Mouse (Mus musculus) intestine, embryonic 16.5 days (tissue): ENCODE data around the gene Susd2. TPM values are rescaled to one million over a fixed set of nuclear protein-coding genes. Genes with fewer than 3 reads are reported as not detected.

ENCODE experiments used
- ATAC-seq: fragments of 200-750 bp; cut with Nextera tagmentation; 2 replicates; pipeline ENCODE4 v1.8.0; 2017; ENCODE audit warnings: moderate TSS enrichment, moderate library complexity
- H3K27ac ChIP-seq: fragments of 300-500 bp; sonication (generic); 2 replicates; pipeline ENCODE4 v1.5.1; 2014; ENCODE audit warnings: mild to moderate bottlenecking, low read length
- H3K27me3 ChIP-seq: fragments of 300-500 bp; sonication (generic); replicated peaks from 2 replicates; pipeline ENCODE4 v1.6.1; 2014; ENCODE audit warnings: low read length, control low read depth, mixed read lengths; ENCODE audit not compliant: control insufficient read depth, insufficient read depth
- H3K36me3 ChIP-seq: fragments of 300-500 bp; sonication (generic); 2 replicates; pipeline ENCODE4 v1.6.1; 2014; ENCODE audit warnings: low read length, control low read depth; ENCODE audit not compliant: control insufficient read depth, insufficient read depth
- H3K4me1 ChIP-seq: fragments of 300-500 bp; sonication (generic); 2 replicates; pipeline ENCODE4 v1.6.1; 2014; ENCODE audit warnings: low read length, control low read depth, mixed read lengths; ENCODE audit not compliant: control insufficient read depth, insufficient read depth
- H3K4me2 ChIP-seq: fragments of 300-500 bp; sonication (generic); 2 replicates; pipeline ENCODE4 v1.6.1; 2014; ENCODE audit warnings: low read depth, low read length, control low read depth
- H3K4me3 ChIP-seq: fragments of 300-500 bp; sonication (generic); 2 replicates; pipeline ENCODE4 v1.5.1; 2014; ENCODE audit warnings: mild to moderate bottlenecking, low read length
- H3K9ac ChIP-seq: fragments of 300-500 bp; sonication (generic); 2 replicates; pipeline ENCODE4 v1.6.1; 2014; ENCODE audit warnings: low read depth, low read length
- H3K9me3 ChIP-seq: fragments of 300-500 bp; sonication (generic); 2 replicates; pipeline ENCODE4 v1.6.1; 2016; ENCODE audit warnings: low read length, control low read depth; ENCODE audit not compliant: control insufficient read depth
- WGBS: fragments of 180-500 bp; shearing (Covaris S2); extraction: QIAGEN DNeasy Blood & Tissue Kit; methylation state at CpG from one replicate; pipeline ENCODE4 v1.1.7; 2014; 5-methylcytosine and 5-hydroxymethylcytosine counted together
- polyA plus RNA-seq: library from polyadenylated mRNA; unstranded; fragments of >200 nt; fragmentation: Nextera tagmentation; extraction: Ambion mirVana; gene quantifications from 2 replicates; pipeline ENCODE4 v1.2.1, GENCODE M21; 2015

The Susd2 gene
- polyA plus RNA-seq, 1 experiment from 2014 or later: 19.1 TPM

DNA sequence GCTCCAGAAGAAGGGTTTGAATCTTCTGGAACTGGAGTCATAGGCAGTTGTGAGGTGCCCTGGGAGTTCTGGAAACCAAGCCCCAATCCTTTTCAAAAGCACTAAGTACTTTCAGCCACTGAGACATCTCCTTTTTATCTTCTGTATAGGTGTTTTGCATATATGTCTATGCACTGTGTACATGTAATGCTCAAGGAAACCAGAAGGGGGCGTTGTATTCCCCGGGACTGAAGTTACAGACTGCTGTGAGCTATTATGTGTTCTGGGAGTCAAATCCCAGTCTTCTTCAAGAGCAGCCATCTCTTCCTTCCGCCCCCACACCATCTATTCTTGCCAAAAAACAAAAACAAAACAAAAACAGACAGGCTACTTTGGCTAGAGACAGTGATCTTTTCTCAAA is 23.0 kb downstream of the Susd2 start:
- H3K9ac ChIP-seq: no peak overlapping the region
- no peak for ATAC-seq
- H3K9me3 ChIP-seq: no peaks in the 10 kb centered on the region
- no peak overlapping the region for H3K4me3 ChIP-seq
- 42% methylated on average over 3 of the region's 3 CpGs for whole genome bisulfite sequencing
- no peaks in the 10 kb centered on the region for H3K36me3 ChIP-seq
- H3K27ac ChIP-seq: no peak overlapping the region
- H3K4me1 ChIP-seq: peaks cover 2% of the 10 kb centered on the region; the same call in 1 of the 2 replicates
- H3K4me2 ChIP-seq: no peak overlapping the region
- H3K27me3 ChIP-seq: no peaks in the 10 kb centered on the region

DNA sequence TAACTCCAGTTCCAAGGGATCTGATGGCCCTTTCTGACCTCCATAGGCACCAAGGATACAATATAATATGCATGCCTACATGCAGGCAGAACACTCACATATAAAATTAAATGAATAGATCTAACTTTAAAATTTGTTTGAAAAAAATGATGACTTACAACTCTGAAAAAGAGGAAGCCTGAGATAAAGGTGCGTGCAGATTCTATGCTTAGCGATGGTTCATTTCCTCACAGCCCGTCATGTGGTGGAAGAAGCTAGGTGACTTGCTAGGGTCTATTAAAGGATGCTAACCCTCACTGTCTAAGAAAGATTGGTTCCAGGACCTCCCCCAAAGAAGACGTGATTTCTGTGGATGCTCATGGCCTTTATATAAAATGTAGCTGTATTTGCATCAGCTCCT is 27.8 kb downstream of the Susd2 start:
- Histone ChIP-seq H3K36me3 (no peaks in the 10 kb centered on the region), H3K27ac (no peak overlapping the region), H3K4me3 (no peak overlapping the region), H3K4me1 (no peaks in the 10 kb centered on the region), H3K4me2 (no peak overlapping the region), H3K27me3 (no peaks in the 10 kb centered on the region), H3K9ac (no peak overlapping the region), H3K9me3 (no peaks in the 10 kb centered on the region)
- no peak for ATAC-seq
- WGBS: 86% methylated on average over 4 of the region's 4 CpGs

DNA sequence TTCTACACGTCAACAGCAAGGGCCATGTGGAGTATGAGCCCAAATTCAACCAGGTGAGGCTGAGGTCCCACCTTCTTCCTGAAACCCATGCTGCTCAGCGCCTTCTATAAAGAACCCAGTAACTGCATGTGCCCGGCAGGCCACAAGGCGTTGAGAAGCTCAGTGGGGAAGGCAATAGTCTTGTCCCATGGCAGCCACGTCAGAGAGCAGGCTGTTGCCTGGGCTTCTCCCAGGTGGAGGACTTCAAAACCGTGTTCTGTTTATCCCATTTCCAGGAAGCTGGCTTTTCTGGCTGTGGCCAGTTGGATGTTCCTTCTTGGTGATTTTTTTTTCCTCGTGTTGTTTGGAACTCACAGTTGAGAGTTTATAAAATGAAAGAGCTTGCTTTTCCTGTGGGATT is 33.3 kb downstream of the Susd2 start:
- no peak for ATAC-seq
- Histone ChIP-seq H3K4me3 (no peak overlapping the region), H3K4me2 (no peak overlapping the region), H3K9ac (no peak overlapping the region), H3K27me3 (no peaks in the 10 kb centered on the region), H3K27ac (no peak overlapping the region), H3K4me1 (no peaks in the 10 kb centered on the region), H3K36me3 (no peaks in the 10 kb centered on the region), H3K9me3 (no peaks in the 10 kb centered on the region)
- 42% methylated on average over 7 of the region's 7 CpGs for WGBS

DNA sequence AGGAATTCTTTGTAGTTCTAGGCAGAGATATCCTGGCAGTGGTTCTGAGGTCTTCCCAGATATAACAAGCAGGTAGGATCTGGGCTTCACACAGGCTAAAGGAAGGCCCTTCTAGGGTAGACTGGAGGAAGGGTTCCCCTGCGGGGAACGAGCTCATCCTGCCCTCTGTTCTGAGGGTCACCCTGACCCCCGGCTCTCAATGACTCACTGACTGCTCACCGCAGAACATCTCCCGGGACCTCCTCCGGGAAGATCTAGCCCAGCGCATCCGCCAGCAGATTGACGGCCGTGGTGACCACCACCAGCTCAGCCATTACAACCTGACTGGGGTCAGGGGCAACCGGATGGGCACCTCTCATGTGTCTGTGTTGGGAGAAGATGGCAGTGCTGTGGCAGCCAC is 34.8 kb downstream of the Susd2 start:
- H3K36me3 ChIP-seq: no peaks in the 10 kb centered on the region
- H3K9ac ChIP-seq: no peak overlapping the region
- WGBS: 87% methylated on average over 11 of the region's 11 CpGs
- H3K4me3 ChIP-seq: no peak overlapping the region
- 0 out of 2 replicates have a peak, but pooled peaks cover 4% of the 10 kb centered on the region for H3K4me1 ChIP-seq
- no peak for ATAC-seq
- H3K4me2 ChIP-seq: no peak overlapping the region
- no peak overlapping the region for H3K27ac ChIP-seq
- H3K27me3 ChIP-seq: no peaks in the 10 kb centered on the region
- no peaks in the 10 kb centered on the region for H3K9me3 ChIP-seq

DNA sequence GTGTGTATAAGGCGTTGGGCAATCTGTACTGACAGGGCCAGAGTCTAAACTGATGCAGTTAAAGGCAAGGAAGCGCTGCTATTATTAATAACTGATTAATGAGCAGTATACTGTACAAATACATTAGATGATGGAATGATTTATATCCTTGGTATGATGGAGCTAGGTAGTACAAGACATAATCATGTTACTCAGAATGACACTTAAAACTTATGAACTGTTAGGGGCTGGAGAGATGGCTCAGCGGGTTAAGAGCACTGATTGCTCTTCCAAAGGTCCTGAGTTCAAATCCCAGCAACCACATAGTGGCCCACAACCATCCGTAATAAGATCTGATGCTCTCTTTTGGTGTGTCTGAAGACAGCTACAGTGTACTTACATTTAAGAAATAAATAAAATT is 36.6 kb downstream of the Susd2 start:
- Histone ChIP-seq H3K4me1 (0 out of 2 replicates have a peak, but pooled peaks cover 4% of the 10 kb centered on the region), H3K27me3 (no peaks in the 10 kb centered on the region), H3K9ac (no peak overlapping the region), H3K9me3 (no peaks in the 10 kb centered on the region), H3K4me2 (no peak overlapping the region), H3K4me3 (no peak overlapping the region), H3K36me3 (no peaks in the 10 kb centered on the region), H3K27ac (no peak overlapping the region)
- no peak for ATAC-seq
- WGBS: 90% methylated on average over 4 of the region's 4 CpGs

DNA sequence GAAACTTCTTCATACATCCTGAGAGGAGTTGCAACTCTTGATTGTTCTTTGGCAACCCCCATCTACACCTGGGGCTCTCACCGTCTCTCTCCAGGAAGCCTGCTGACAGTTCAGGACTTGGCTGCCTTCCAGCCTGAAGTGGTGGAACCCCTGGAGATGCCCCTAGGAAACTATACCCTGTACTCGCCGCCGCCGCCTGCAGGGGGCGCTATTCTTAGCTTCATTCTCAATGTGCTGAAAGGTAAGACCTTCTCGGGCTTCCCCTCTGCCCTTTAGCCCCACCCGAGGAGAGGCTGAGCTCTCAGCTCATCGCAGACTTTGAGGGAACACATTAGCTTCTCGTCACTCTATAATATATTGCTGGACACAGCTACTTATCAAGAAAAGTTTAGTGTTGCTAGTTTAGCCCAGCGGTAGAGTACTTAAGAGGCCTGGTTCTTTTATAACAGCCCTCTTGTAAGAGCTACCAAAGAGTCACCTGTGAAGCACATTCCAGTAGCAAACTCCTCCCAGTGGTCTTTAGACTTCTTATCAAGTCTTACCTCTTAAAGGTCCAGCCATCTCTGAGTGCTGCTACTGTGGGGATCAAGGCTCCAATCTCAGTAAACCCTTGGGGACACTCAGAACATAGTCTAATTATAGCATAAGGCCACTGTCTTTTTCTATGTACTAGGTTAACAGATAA is 38.5 kb downstream of the Susd2 start:
- no peaks in the 10 kb centered on the region for H3K9me3 ChIP-seq
- no peak overlapping the region for H3K4me2 ChIP-seq
- H3K9ac ChIP-seq: no peak overlapping the region
- 0 out of 2 replicates have a peak, but pooled peaks cover 4% of the 10 kb centered on the region for H3K4me1 ChIP-seq
- H3K4me3 ChIP-seq: no peak overlapping the region
- peak; percentile 74 for ATAC-seq
- WGBS: 36% methylated on average over 11 of the region's 11 CpGs
- no peaks in the 10 kb centered on the region for H3K36me3 ChIP-seq
- no peak overlapping the region for H3K27ac ChIP-seq
- H3K27me3 ChIP-seq: no peaks in the 10 kb centered on the region

DNA sequence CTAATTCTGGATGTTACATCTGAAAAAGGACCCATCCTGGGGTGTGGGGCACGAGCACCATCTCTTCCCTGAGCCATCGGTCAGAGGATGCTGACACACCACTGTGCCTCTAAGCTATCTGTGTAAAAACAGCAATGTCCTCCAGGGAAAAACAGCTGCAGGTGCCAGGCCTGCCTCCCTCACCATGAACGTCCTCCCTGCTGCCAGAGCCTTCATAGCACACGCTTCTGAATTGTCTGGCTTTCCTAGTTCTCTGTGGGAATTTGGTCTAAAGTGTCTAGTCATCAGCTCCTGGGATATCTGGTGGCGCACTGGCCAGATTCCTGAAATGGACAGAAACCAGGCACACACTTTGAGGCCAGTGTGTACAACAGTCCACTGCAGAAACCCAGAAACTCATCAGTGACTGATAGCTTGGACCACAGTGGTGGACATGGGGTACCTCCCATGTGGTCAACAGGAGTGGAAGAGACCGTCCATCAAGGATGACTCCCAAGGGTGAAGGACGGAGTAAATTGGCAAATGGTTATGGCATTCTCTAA is 43.5 kb downstream of the Susd2 start:
- 76% methylated on average over 7 of the region's 7 CpGs for WGBS
- Histone ChIP-seq H3K4me3 (no peak overlapping the region), H3K27ac (no peak overlapping the region), H3K4me1 (0 out of 2 replicates have a peak, but pooled peaks cover 3% of the 10 kb centered on the region), H3K9ac (no peak overlapping the region), H3K9me3 (peaks cover 2% of the 10 kb centered on the region; the same call in 1 of the 2 replicates), H3K27me3 (no peaks in the 10 kb centered on the region), H3K4me2 (no peak overlapping the region), H3K36me3 (no peaks in the 10 kb centered on the region)
- no peak for ATAC-seq

DNA sequence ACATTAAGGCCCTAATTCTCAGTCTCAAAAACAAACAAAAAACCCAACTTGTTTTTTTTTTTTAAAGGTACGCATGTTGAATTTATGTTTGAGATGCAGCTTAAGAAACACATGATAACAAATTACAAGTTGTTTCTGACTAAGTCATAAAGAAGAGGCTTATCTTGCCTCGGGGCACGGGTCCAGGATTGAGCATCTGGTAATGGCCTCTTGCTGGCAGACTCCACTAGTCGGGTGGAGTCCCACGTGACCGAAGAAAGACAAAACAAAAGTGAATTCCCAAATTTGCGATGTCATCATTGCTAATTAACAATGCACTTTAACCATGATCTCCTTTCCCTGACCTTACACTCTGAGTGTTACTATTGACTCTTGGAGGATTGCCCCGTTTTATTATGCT is 47.8 kb downstream of the Susd2 start:
- WGBS: 67% methylated on average over 8 of the region's 8 CpGs
- peaks cover 9% of the 10 kb centered on the region for H3K4me1 ChIP-seq
- no peak for ATAC-seq
- peaks cover 2% of the 10 kb centered on the region; the same call in 1 of the 2 replicates for H3K9me3 ChIP-seq
- H3K27ac ChIP-seq: no peak overlapping the region
- no peak overlapping the region for H3K9ac ChIP-seq
- H3K36me3 ChIP-seq: no peaks in the 10 kb centered on the region
- no peak overlapping the region for H3K4me3 ChIP-seq
- H3K27me3 ChIP-seq: no peaks in the 10 kb centered on the region
- no peak overlapping the region for H3K4me2 ChIP-seq

DNA sequence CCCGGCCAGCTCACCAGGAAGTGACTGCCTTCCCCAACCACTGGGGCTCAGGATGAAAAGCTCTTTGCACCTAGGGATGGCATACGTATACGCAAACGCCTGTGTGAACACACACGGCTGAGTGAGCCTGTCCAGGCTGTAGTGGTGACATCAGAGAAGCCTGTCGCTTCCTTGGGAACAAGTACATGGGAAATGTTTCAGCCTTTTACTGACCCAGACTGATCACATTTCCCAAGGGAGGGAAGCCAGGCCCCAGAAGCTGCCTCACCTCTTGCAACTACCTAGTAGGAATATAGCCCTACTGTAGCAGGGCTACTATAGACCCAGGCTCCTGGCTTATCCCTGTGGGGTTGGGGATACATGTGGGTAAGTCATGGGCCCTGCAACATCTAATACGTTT is 51.2 kb downstream of the Susd2 start:
- H3K36me3 ChIP-seq: no peaks in the 10 kb centered on the region
- ATAC-seq: no peak

More for the DNA sequence above, 51.2 kb downstream of the Susd2 start:
- WGBS: 69% methylated on average over 7 of the region's 7 CpGs
- no peak overlapping the region for H3K4me2 ChIP-seq
- H3K9ac ChIP-seq: no peak overlapping the region
- peaks cover 2% of the 10 kb centered on the region; the same call in 1 of the 2 replicates for H3K9me3 ChIP-seq
- H3K27me3 ChIP-seq: no peaks in the 10 kb centered on the region
- H3K4me3 ChIP-seq: no peak overlapping the region
- H3K4me1 ChIP-seq: peaks cover 25% of the 10 kb centered on the region
- H3K27ac ChIP-seq: no peak overlapping the region
